Mouse (Mus musculus) cerebellum, adult 9-10 months (tissue): ENCODE measurements around the gene Sfn.
"Not testable (repeated sequence)": the region's sequence is repeated elsewhere in the genome, so short reads cannot be mapped to it uniquely, and the experiment has no call there.

Experiments
- DNase-seq: peaks from one replicate; pipeline ENCODE4 v3.0.0; 2022

The Sfn gene

DNA sequence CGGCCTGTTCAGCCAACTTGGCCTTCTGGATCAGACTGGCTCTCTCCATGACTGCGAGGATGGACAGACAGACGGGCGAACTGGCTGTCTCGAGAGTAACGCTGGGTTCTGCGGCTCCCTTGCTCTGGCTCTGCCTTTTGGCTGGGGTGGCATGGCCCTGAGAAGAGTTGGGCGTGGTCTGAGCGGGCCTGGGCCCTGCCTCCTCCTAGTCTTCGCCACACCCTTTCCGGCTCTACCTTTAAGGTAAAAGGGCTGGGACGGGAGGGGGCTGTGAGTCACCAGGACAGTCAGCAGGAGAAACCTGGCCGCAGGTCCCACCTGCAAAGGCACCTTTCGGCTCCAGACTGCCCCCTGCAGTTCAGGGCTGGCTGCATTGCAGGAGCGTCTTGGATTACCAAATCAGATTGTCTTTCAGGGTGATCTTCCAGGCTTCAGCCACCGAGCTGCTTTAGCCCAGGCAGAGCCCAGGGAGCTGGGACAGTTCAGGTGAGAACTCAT is at the start of gene Sfn:
Gene Sfn (minus strand): TSS at position 448 of the 498 bp plus-strand sequence.
- peak; percentile 56 for DNase-seq

- no peak for DNase-seq
These were observed 49.5 kb upstream of the Sfn start for GRCm38 (mm10) chr4:133651445-133651844.

DNA sequence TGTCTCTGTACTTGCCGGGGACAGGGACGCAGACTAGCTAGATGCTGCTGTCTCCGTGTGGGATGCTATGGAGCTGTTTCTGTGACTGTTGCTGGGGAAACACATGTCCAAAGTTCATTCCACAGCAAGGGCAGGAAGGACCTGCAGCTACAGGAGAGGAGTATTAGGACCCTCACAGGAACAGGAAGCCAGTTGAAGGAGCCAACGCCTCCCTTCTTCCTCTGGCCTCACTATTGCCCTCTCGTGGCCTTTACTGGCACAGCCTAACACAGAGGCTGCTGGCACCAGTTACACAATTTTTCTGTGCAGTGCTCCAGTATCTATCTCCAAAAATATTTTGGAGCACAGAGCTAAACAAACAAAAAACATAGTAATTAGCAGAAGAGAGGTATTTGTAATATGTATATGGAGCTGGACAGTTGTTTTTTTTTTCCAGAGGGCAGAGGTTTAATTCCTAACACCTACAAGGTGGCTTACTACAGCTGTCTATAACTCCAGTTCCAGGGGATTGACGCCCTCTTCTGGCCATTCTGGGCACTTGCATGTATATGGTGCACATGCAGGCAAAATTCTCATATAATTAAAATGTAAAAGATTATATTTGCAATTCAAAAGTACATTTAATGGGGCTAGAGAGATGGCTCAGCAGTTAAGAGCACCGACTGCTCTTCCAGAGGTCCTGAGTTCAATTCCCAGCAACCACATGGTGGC is 48.2 kb upstream of the Sfn start, which contains the start of gene Zdhhc18:
Gene Zdhhc18 (minus strand): TSS at position 166 of the 711 bp plus-strand sequence.
- peak; percentile 76 for DNase-seq

DNA sequence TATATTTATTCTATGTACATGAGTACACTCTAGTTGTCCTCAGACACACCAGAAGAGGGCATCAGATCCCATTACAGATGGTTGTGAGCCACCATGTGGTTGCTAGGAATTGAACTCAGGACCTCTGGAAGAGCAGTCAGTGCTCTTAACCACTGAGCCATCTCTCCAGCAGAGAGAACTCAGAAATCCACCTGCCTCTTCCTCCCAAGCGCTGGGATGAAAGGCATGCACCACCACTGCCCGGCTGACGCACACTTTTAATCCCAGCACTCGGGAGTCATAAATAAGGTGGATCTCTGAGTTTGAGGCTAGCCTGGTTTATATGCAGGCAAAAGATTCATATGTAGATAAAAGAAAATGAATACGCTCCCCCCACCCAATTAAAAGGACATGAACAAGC is 47.5 kb upstream of the Sfn start:
- DNase-seq, result not testable (repeated sequence)

DNA sequence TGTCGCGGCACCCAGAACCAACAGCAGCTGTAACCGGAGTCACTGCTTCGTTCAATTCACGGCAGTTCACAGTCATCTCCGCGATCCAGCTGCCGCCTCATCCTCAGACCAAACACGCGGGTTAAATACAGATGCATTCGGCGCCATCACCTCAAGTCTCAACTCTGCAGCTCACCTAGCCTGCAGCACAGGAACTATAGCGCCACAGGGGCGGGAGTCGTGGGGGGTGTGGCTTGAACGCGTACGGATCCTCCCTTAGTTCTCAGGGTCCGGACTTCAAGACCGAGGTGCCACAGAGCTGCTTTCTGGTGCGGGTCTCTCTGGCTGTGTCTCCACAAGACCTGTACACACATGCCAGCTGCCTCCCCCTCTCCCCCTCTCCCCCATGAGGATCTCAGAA is 43.7 kb upstream of the Sfn start:
- no peak for DNase-seq

DNA sequence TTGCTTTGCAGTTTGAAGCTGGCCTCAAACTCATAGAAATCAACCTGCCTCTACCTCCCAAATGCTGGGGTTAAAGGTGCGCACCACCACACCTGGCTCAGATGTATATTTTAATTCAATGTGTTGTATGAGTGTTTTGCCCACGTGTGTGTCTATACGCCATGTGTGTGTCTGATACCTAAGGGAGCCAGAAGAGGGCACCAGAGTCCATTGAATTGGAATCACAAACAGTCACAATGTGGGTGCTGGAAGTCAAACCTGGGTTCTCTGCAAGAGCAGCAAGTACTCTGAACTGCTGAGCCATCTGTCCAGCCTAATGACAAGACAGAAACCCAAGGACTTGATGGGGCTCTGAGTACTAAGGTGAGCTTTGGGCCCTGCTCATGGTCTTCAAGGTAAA is 43.2 kb upstream of the Sfn start:
- no peak for DNase-seq

DNA sequence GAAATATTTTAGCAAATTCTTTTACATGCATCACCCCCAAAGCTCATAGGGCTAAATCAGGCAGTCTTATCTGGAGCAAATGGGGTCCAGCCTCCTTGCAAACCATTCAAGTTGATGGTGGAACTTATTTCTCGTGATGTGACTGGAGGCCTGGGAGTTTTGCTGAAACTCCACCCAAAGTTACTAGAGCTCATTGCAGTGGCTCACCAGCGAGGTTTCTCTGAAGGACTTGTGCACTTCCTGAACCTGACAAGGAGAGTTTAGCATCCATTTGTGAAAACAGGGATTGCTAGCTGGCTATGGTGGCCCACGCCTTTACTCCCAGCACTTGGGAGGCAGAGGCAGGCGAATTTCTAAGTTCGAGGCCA is 32.1 kb upstream of the Sfn start:
- no peak for DNase-seq

- peak; percentile 89 for DNase-seq
These were observed 31.5 kb upstream of the Sfn start for GRCm38 (mm10) chr4:133633332-133634042.

DNA sequence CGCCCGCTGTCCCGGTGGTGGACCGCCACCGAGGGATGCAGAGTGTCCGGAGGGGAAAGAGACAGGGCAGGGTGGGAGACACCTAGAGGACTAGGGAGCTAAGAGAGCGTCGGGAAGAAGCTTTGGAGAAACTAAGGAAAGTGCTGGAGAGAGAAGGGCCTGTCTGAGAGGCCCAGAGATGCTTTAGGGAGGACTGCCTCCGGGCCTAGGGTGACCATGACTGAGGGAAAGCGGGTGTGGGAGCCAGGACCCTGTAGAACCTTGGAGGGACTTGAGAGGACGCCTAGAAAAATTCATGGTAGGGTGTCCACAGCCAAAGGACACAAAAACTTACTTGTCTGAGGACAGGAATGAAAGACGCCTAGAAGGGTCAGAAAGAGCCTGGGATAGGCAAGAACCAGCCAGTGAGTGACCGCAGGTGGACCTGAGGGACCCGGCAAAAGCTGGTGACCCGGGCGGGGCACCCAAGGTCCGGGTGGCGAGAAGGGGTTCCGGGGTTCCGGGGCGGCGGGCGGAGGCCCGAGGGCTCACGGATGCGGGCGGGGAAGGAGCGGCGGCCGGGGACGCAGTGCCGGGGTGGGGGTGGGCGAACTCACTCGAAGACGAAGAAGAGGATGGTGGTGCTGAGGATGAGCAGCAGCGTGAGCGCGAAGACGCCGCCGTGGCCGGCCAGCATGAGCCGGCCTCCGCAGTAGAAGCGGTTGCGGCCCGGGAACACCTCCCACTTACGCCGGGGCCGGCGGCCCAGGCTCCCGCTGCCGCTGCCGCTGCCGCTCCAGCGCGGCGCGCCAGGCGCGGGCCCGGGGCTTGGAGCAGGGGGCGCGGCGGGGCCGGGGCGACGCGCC is 30.7 kb upstream of the Sfn start:
- peak; percentile 41 for DNase-seq

GRCm38 (mm10) chr4:133631769-133632411 is 29.9 kb upstream of the Sfn start:
- DNase-seq, result peak; percentile 62

DNA sequence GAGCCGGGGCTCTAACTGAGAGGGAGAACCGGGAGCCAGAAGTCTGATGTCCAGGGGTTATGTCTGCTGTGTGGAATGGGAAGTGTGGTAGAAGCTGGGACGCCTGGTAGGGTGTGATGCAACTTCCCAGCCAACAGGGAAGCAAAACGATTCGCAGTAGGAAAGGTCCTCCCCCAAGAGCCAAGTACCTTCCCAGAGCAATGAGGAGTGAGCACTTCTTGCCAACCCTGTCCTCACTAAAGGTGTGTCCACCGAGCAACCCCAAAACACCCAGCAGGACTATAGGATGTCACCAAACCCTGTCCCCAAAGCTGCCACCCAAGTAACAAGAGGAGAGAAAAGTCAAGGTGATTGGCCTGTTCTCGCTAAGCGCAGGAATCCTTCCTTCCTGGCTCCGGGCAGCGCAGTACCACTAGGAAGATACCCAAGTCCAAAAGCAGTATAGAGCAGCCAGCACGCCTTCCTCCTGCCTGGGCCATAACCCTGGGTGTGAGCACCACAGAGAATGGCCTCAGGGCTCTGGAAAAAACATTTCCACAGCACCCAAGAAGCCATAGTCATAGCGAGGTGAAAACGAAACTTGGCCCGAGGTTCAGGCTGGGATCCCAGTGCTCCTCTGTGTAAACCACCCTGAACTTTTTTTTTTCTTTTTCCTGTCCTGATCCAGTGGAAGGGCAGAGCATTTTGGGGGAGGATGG is 29.3 kb upstream of the Sfn start:
- DNase-seq, result peak; percentile 40

DNA sequence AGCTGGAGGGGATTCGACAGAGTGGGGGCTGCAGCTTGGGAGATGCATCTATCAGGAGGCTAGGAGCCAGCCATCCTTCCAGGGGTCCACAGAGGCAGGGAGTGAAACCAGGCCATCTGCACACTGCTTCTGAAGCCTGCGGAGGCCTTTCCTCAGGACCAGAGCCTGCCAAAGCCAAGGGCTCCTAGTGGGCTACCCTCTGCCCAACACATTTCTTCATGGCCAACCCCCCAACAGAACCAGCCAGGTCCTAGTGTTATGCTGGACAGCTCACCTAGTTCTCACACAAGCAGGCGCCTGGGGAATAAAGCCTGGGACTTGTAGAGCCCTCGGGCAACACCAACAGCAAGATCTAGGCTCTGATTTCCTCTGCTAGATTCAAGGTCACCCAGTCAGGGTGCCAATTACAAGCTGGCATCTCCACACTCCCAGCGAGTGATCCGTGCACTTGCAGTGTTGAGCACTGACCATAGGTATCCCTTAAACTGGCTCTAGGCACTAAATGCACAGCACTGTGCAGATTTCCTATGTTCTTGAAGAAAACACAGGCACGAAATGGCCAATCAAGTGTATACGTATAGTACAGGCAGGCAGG is 28.5 kb upstream of the Sfn start:
- peak; percentile 72 for DNase-seq

DNA sequence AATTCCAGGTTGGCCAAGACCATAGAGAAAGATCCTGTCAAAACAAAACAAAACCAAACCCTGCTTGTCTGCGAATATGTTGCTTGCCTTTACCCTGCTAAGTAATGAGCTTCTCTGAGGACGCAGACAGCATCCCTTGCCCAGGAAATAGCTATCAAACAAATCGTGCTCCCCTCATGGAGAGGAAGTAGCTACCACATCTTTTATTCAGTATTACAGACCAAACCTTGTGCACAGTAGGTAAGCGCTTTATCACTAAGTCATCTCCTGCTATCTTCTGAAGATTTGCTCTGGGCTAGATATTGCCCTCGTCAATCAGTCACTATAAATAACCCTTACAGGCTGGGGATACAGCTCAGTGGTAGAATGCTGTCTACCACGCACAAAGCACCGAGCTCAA is 27.2 kb upstream of the Sfn start:
- no peak for DNase-seq

DNA sequence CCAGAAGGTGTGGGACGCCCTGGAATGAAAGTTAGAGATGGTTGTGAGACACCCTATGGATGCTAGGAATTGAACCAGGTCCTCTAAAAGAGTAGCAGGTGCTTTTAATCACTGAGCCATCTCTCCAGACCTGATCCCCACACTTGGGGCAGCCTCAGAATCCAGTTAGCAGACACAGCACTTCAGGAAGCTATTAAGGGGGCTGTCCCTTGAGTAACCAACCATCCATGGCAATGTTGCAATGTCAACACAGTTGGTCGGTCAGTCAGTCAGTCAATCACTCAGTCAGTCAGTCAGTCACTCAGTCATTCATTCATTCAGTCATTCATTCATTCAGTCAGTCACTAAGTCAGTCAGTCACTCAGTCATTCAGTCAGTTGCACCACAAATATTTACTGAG is 26.5 kb upstream of the Sfn start:
- no peak for DNase-seq

DNA sequence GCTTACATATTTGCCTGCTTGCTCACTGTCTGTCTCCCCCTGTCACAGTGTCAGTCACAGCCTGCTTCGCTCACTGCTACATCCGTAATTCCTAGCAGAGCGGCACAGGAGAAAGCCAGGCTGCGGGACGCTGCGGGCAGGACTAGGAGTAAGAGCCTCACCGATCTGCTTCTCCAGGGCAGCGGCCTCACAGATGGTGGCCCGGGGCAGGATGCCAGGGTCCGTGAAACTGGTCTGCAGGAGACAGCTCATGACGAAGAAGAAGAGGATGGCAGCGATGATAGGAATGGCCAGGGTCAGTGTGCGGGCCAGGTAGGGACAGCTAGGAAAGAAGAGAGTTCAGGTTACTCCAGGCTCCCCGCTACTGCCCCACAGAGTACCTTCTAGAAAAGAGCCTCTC is 25.1 kb upstream of the Sfn start:
- peak; percentile 85 for DNase-seq

DNA sequence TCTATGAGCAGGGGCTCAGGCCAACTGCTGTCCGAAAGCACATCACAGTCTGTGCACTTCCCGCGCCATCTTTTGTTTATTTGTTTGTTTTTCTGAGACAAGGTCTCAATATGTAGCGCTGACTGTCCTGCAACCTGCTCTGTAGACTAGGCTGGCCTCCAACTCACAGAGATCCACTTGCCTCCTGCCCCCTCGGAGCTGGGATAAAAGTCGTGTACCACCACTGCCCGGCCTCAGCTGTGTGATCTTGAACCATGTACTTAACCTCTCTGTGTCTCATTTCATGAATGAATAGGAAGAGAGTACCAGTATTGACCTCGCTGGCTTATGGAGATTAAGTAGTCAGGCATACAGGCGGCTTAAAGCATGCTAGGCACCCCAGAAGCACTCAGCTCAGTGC is 24.7 kb upstream of the Sfn start:
- DNase-seq, result no peak

GRCm38 (mm10) chr4:133626221-133626620 is 24.3 kb upstream of the Sfn start:
- DNase-seq, result no peak

DNA sequence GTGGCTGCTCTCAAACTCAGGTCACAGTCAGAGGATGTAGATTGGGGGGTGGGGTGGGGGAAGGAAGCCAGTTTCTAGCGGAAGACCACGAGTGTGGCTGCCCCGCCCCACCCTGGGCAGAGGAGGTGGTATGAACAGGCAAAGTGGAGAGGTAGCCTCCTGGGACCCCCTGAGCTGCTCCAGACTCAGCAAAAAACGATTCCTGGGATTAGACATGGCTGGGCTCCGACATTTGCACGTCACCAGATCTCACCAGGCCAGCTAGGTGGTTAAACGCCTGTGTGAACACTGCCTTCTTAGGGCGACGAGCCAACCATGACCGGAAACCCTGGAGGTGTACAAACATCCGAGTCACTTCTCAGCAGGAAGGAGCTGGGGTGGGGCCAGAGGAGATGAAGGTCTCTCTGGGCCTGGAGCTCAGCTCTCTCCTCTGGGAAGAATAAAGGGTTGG is 23.7 kb upstream of the Sfn start:
- no peak for DNase-seq

GRCm38 (mm10) chr4:133624830-133625229 is 22.9 kb upstream of the Sfn start:
- DNase-seq, result no peak

DNA sequence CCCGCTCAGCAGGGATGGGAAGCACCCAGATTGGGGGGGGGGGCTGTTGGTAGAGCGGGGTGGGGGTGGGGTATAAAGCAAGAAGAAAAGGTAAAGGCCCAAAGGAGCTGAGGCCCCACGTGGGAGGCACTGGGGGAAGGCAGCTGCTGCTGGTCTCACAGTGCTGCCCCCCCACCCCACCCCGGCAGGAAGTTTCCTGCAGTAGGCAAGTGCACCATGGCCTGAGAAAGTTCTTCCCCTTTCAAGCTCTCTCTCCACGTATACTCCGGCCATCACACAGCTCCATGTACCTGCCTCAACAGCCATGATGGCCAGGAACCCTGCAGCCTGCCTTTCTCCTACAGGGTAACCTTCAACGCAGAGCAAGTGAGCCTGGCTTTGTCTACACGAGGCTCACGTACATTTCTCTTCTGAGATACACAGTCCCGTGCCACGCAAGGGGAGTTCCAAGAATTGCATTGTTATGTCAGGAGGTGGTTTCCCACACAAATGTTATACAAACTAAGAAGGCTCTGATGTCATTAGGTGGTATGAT is 20.3 kb upstream of the Sfn start:
- no peak for DNase-seq

GRCm38 (mm10) chr4:133620668-133621067 is 18.7 kb upstream of the Sfn start:
- DNase-seq, result no peak
